Mouse (Mus musculus) kidney, postnatal 14 days (tissue): ENCODE results near the gene 1600014C23Rik.

Experiments
- DNase-seq: peaks from one replicate; pipeline ENCODE4 v3.0.0; 2022; ENCODE audit warnings: mixed read lengths

1600014C23Rik gene

DNA sequence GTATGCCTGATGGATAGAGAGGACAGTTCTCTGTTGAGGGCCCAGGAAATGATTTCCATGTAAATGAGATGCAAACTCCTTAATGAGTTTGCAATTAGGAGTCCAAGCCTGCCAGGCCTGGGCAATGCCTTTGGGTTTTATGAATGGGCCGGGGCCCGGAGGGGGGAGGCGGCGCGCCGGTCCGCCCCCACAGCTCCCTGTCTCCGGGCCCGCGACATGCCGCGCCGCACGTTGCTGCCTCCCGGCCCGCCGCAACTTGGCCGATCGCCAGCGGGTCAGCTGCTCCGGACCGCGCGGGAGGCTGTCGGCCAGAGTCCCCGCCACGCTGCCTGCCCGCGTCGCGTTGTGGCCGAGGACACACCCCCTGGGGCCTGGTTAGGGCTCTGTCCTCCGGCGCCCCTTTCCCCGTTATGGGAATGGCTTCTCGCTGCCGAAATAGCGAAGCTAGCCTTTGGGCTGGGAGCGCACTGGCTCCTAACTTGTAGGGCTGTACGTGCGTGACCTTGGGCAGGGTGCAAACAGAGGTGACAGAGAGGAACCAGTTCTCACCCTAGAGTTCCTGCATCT lies at the start of gene 1600014C23Rik:
TSS of gene 1600014C23Rik (minus strand) at position 110 of the 567 bp plus-strand sequence.
- peak; percentile 86 for DNase-seq

DNA sequence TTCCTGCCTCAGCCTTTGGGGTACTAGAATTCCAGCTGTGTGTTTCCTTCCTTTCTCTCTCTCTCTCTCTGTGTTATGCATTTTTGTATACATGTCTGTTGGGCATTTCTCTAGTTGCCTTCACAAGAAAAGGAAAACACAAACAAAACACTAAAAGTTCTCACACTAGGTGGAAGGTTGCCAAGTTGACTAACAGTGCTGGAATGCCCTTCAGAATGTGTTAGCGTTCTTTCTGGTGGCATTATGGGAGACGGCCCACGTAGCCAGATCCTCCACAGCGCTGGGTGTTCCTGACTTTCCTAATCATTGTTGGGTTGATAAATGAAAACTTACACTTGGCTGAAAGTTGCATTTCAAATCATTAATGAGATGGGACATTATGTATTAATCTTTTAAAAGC lies 44.8 kb upstream of the 1600014C23Rik start:
- DNase-seq: no peak

DNA sequence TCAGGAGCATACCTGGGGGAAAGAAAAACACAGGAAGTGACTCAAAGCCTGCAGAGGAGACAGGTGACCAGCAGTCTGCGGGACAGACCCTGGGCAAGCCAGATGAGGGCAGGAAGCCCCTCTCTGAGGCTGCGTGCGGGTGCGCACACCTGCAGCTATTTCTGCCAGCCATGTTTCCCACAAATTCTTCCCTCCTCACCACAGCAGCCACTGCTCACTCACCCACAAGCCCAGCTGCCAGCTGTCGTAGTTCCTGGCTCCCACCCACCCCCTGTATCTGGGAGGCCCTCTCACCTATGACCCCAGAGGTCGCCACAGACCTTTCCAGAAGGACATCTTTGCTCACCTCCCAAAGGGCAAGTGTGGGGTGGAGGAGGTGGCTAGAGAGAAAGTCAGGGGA lies 43.8 kb upstream of the 1600014C23Rik start:
- DNase-seq: no peak

DNA sequence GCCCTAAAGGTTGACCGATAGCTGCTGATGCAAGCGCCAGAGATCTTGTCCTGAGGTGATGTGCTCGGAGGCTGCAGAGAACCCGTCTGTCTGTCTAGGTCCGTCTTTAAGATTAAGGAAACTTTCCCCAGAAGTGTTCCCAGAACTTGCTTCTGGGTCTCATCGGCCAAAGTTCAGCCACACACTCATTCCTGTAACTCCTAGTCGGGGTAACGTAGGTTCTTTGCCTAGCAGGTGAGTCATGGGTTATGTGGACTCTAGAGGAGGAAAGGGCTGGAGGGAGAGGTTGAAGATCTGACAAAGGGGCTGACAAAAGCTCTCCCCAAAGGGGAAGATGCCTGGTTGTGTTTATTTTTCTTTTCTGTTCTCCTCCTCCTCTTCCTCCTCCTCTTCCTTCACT lies 42.5 kb upstream of the 1600014C23Rik start:
- DNase-seq: no peak

DNA sequence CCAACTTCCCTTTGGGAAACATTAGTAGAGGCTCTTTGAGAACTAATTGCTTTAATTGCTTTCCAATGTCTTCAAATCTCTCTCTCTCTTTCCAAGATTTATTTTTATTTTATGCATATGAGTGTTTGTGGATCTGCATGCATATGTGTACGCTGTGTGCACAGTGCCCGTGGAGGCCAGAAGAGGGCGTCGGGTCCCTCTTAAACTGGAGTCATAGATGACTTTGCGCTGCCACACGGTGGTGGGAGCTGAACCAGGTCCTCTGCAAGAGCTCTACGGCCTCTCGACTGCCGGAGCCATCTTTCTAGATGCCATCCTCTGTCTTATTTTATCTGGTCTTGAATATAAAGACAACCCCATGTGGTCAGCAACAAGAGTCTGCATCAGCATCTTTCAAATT lies 41.8 kb upstream of the 1600014C23Rik start:
- DNase-seq: no peak

DNA sequence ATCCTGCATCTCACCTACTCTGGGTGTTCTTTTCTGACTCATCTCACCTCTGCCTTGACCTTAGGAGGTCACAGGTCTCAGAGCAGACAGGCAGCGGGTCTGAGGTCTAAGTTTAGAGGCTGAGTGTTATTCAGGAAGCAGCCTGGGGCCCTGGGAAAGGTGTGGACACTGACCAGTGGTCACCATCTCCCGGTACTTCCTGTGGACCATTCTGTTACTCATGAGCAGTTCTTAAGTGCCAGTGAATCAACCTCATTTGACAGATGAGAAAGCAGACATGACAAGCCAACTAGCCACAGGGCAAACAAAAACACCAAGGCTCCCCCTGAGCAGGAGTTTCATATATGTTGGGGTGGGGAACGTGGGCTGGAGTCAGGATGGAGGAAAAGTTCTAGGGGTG lies 38.9 kb upstream of the 1600014C23Rik start:
- no peak for DNase-seq

DNA sequence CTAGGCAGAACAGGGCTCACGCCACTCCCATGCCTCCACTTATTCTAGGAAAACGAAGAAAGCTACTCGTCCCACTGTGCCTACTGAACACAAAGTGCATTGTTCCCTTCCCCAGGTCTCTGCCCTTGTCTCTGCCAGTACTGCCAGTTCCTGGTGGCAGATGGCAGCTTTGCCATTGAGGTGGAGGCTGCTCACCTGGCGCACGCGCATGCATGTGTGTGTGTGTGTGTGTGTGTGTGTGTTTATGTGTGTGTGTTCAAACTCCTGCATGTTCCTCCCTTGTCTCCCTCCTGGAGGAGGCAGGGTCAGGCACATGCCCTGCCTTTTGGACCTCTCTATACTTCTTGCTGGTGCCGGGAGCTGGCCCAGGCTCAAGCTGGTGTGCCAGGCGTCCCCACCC lies 38.5 kb upstream of the 1600014C23Rik start:
- DNase-seq: no peak

DNA sequence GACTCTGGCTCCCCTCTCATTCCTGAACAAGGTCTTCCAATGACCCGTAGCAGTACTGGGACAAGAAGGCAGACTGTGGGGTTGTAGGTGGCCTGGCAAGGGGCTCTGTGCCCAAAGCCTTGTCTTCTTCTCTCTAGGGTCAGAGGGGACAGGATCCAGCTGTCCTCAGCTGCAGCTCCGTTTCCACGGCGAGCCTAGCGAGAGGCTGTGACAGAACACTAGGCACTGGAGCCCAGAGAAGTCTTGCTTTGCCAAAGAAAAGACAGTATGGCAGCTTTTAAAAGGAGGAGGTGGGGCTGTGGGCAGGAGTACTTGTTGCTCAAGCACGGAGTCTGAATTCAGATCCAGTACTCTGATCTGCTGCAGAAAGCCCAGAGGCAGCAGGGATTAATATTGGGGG lies 36.8 kb upstream of the 1600014C23Rik start:
- DNase-seq: peak; percentile 51

DNA sequence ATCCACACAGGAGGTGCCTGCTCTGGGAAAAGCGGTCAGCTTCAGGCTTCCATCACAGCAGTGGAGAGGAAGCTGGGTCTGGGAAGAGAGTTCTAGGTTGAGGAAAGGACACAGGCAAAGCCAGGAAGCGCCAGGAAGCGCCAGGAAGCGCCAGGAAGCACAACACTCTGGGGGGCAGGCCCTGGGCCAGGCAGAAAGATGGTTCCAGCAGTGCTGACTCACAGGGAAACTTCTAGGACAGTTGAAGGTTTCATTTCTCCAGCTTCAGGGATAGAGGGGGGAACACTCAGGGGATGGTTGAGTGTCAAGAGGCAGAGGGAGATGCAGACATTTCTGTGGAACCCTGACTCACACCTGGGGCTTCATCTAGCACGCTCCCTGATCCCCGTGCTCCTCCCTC lies 36.2 kb upstream of the 1600014C23Rik start:
- peak; percentile 45 for DNase-seq

DNA sequence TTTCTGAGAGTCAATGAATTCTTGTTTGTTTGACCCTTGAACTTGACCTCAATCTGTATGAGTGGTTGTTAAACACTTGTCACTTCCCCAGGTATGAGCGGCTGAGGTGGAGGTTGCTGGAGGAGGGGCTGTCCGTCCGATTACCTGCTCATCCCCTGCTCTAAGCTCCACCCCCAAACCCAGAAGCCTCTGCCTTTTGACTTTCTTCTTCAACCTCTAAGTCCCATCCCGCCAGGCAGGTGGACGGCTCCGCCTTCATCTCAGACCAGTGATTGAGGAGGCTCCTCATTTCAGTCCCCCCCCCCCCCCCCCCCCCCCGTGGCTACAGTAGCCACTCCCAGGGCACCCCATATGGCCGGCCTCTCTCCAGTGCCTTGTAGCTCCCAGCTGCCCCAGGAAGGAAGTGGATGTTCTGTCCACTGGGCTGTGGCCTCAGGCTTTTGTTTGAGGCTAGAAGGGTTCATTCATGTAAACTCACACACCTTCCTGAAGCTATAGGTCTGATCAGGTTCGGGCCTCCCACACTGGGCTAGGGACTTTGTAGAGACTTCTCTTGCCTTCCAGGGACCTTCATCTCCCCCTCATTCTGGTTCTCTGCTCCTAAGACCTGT lies 34.0 kb upstream of the 1600014C23Rik start:
- no peak for DNase-seq

DNA sequence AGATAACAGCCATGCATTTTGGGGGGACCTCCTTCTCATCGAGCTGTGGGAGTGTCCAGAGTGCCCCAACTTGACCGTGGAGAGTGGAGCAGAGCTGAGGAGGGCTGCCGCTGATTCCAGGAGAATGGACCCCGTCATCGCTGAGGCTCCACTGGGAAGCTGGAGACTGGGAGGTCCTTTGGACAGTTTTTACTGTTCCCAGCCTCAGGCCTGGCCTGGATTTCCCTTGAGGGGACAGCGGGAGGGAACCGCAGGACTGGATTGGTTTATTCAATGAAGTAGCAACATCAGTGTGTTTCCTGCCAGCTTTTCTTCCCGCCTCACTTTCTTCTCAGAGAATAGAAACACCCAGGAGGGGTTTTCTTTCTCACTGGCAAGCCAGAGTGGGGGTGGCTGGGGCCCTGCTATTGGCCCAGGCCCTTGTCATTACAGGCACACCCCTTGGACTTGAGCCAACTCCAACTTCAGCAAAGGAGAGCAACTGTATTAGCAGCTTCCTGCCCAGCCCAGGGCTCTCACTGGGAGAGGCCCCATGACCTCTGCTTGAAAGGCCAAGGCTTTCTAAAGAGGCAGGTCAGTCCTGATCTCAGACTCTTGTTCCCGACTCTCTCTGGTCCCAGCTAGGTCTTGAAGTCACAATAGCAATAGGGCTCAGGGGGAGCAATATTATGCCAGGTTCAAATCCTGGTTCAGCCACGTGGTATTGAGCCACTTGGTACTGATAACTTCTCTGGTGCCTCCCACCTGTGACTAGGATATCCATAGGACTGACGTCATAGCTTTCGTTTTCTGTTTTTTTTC lies 33.3 kb upstream of the 1600014C23Rik start:
- peak; percentile 94 for DNase-seq

DNA sequence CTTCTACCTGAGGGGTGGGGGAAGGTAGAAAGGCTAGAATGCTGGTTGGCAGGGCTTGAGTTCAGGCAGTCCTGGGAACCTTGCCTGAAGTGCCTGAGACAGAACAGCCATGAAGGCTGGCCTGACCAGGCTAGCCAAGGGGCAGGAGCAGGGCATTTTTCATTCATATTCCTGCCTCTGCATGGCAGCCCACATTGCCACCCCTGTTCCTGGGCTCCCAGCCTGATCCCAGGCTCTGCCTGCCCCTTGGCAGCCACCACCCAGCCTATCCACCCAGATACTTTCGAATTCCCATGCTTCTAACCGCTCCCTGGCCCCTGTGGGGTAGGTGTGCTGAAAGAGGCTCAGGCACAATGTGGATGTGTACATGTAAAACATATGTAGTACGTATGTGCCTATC lies 32.3 kb upstream of the 1600014C23Rik start:
- no peak for DNase-seq

DNA sequence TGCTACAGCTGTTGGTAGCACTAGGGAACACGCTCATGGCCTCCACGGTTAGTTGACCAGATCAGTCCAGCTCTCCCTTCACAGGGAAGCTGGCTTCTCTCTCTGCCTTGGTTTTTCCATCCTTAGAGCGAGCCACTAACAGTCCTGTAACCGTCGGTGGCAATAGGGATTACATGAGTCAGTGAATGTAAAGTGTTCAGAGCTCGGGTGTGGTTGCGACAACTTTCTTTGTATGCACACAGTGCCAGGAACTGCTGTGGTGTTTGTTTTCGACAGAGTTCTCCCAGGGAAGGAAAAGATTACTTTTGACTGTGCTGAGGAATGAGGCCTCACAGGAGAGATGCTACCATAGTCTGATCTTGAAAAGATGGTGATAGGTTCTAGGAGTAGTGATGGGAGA lies 29.5 kb upstream of the 1600014C23Rik start:
- no peak for DNase-seq

DNA sequence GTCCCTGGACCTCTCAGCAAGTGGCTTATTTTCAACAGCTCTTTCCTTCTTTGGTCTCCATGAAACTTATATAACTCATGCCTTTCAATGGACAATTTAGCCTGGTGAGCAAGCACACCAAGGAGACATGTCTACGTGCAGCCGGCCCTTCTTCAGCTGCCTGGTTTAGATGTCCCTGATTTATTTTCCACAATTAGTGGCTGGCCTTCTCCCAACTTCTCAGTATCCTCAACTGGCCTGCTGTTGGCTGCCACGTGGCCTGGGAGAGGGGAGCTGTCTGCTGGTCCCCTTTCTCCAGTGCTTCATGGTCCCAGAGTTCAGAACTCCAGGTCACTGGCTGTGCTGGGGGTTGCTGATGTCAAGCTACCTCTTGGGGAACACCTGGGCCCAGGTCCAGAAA lies 28.3 kb upstream of the 1600014C23Rik start:
- peak; percentile 43 for DNase-seq

DNA sequence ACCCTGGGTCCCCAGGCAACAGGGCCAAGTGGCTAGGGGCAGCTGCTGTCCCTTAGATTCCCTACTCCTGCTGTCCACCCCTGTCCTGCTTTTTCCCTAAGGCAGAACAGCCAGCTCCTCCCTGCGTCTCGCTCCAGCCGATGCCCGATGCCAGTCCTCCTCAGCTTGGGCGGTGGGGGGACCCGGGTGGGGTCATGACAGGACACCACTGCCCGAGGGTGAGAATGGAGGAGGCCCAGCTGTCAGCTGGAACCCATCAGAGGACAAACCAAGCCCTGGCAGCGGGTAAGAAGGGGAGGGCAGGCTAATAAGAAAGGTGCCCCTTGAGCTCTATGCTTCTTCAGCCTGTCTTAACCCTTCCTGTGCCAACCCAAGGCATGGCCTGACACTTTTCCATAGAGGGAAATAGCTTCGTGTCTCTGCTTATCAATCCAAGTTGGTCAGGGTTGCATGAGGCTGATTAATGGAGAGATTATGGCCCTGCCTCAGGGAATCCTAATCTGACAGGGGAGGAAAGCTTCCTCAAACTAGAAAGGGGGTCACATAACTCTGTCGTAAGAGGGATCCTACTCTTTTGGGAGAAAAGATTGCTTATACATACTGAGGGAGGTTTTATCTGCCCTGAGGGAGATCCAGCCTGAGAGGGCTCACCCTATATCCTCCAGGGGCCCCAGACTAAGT lies 27.5 kb upstream of the 1600014C23Rik start:
- no peak for DNase-seq

DNA sequence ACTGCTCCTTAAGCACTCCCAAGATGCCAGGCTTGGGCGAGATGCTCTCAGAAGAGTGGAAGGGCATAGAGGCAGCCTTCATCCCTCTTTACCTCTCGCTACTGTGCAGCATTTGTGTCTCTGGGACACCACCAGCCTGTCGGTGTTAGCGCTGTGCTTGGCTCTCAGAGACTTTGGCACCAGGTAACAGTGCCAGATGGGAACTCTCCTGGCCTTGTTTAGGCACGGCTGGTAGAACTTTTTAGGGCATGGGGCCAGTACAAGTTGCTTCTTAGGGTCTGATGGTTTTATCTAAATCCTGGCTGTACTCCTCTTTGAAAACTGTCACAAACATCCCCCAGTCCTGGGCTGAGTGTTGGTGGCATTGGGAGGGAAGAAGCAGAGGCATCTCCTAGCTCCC lies 26.1 kb upstream of the 1600014C23Rik start:
- DNase-seq: no peak

DNA sequence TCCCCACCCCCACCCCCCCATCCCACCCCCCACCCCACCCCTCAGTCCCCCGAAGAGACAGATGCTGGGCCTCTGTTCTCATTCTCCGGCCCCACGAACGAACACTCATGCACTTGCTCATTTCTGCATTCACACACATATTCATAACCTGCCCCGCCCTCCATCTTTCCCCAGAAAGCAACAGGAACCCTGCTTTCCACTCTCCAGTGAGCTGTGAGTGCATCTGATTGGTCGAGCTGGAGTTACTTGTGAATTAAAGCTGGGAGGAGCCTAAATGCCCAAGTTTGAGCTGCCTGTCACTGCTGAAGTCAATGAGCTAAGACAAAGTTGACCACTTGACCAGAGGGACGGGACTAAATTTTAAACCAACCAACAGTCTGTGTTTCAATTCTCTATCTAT lies 25.2 kb upstream of the 1600014C23Rik start:
- no peak for DNase-seq

DNA sequence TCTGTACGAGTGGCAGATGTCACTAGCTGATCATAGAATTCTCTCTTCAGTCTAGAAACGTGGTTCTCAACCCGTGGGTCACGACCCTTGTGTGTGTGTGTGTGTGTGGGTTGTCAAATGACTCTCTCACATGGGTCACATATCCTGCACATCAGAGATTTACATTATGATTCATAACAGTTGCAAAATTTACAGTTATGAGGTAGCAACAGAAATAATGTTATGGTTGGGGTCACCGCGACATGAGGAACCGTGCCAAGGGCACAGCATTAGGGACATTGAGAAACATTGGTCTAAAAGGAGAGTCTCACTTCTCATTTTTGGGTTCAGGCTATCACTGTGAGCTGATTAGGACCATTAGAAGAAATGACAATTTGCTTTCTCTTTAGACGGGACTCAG lies 24.3 kb upstream of the 1600014C23Rik start:
- DNase-seq: no peak

DNA sequence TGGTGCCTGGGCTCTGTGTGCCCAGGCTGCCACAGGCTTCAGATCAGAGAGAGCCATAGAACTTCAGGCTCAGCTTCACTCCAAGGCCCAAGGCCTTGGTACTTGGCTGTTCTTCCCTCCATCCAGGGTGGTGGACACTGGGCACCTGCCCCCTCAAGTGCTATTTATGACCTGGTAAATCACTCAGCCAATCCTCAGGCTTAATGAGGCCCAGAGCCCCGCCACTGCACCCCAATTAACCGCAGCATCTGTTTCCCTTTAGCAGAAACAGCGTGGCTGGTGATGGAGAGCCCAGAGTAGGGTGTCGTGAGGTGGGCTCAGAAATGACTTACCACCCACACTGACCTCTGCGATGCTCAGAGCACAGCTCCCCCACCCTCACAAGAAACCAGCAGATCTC lies 23.2 kb upstream of the 1600014C23Rik start:
- DNase-seq: no peak

DNA sequence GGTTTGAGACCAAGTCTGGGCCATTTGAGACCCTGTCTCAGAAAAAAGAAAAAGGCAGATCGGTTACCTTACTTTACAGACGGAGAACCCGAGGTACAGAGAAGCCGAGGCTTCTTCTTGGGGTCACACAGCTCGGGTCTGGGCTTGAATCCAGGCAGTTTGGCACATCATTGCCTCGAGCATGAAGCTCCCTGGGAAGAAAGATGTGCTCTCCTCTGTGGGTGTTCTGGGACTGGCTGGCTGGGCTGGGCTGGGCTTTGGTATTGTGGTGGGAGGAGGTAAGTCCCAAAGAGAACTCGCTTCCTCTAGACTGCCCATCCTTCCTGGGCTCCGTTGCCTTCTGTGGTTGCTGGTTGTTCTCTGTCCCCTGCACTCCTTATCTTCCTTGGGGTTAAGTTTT lies 22.7 kb upstream of the 1600014C23Rik start:
- no peak for DNase-seq

DNA sequence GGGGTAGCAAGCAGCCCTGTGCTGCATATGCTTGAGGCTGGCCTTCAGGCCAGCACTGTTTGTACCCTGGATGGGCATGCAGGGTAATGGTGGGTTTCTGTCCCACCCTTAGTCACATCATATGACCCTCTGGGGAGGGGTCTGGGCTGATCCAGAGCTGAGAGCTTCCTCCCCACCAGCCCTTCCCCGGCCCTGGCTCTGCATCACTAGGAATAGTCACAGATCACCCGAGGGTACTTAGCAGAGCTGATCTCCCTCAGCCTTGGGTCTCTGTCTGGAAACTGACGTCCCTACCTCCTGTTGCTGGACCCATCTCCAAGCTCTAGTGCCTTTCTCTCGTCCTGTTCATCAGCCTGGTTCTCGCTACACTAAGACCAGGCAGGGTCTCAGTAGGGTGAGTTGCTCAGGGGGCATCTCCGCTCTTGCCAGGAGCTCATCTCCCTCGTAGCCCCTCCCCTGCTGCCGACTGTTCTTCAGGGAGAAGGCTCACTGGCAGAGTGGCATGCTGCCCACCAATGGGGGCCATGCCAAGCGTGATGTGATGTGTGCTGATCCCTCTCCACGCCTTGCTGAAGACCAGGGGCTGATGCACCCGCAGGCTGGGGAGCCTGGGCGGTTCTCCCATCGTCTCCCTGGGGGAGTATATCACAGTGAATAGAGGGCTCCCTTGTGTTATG lies 20.7 kb upstream of the 1600014C23Rik start:
- DNase-seq: no peak

DNA sequence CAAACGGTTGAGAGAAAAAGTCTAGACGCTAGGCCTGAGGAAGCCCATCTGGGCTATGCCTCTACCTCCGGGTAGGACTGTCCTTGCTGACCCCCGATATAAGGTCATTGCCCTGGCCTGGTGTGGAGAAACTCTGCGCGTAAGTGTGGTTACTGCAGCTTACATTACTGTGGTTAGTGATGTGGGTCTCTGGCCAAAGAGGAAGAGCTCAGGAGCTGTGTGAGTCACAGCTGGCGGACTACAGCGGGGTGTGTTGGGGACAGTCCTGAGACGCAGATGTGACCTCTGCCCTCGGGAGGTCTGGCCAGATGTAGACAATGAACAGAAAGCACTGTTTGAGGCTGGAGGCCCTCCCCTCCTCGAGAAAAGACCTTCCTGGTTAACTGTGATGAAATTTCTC lies 19.0 kb upstream of the 1600014C23Rik start:
- DNase-seq: peak; percentile 35

DNA sequence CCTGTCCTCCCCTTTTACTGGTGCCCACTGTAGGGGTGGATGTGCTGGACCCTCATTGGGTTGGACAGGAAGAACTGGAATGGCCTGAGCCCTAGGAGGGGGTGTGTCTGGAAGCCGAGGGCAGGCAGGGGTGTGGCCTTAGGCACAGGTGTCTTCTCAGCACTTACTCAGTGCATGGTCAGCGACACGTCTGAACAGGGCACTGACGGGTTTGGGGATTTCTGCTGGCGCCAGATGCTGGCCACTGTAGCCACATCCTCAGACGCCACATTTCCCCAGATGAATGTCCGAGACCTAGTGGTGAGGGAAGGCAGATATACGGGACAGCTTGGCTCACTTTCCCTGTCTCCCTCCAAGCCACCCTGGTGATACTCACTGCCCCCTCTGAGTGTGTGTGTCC lies 18.4 kb upstream of the 1600014C23Rik start:
- no peak for DNase-seq
